Mouse (Mus musculus): ENCODE data around the gene Olfr726.

Gene Olfr726

DNA sequence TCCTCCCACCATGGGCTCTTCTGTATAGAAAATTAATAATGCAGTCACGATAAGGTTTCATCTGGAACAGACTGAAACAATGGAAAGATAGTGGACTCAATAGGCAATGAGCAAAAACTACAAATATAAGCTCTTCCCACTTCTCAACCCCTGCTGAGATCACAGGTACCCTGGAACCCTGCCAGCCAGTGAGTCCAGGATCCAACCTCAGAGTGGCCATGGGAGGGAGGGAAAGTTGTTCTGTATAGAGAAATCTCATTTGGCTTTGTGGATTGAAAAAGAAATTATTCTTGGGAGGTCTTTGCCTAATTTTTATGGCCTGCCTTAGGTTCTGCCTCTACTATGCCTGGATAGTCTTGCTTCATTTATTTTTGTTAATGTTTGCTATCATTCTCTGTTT, at the start of gene Olfr726:
Olfr726 (minus strand) TSS at position 101 of the 400 bp plus-strand sequence.
- no peak for DNase-seq (ENCODE audit: low spot score)

DNA sequence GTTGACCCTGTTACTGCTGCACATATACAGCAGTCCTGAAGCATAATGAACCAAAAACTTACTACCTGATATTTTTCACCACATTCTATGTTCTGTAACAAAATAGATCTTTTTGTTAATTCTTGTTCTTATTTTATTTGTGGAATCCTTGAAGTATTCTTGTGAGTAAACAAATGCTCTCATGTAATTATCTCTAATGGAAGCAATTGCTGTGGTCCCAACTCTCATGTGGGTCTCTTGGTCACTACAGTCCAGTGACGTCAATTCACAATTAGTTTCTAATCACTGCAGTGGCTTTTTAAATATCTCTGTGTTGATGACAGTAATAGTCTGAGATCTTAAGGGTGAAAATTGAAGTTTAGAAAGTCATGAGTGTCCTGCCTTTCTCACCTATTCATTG, 32.1 kb upstream of the Olfr726 start, which contains the start of gene Olfr727:
Olfr727 (plus strand) TSS at position 301 of the 400 bp plus-strand sequence.
- no peak for DNase-seq (ENCODE audit: low spot score)

DNA sequence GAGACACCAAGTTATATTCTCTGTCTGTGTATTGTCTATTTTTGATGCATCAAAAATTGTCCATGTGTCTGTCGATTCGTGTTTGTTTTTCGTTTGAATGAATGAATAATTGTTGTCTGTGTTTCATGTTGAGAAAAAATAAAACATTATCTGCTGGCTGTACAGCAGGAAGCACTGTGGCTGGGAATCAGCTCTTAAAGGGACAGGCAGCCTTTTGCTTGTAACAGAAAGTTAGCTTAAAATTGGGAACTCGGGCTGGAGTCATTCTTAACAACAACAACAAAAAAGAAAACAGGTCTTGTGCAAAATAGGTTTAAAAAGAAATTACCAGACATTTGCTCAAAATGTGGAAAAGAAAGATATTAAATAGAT, 28.0 kb downstream of the Olfr726 start:
- DNase-seq (ENCODE audit: low spot score): no peak

DNA sequence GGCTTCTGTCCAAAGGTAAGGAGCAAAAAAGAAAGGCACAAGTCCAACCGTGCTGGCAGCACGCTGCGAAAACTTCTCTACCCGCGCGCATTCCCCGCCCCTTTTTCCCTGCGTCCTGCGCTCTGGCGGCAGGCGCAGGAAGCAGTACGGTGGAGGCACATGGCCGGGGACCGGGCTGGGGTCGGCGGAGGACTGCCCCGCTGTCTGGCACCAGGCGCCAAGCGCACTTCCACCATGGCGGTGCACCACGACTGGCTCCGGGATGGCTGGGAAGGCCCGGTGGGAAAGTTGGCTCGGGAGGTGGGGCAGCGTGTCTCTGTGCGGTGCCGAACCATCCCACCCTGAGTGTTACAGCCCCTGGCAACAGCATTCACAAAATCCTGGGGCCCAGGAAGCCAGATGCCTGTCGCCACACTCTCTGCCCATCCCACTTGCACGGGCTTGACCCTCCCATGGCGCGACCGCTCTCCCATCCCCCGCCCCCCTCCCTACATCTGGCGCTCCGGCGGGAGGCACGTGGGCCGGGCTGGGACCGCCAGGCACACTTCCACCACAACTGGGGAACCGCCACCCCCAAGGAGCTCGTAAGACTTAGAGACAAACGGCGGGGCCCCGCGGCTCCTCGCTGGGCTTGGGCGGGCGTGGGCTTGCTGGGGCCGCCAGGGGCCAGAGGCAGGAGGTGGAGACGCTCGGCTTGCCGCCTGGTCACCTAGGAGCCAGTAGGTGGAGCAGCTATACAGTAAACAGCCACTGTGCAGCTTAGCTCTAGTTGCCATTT, 28.6 kb downstream of the Olfr726 start:
- DNase-seq (ENCODE audit: low spot score): no peak

DNA sequence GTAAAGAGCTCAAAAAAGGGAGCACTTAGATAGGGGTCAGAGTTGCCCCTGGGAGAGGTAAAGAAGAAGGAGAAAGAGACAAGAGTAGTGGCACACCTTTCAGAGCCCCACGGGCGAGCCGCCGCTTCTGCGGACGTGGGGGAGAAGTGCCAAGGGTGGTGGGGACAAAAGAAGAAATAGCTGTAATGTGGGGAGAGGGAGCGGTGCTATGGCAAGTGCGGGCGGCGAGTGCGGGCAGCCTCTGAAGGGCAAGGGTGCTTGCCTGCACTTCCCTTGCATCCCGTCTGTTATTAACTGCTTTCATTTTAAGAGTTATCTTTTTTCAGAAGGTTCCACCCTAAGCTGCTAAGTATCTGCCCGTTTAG, 29.2 kb downstream of the Olfr726 start:
- no peak for DNase-seq (ENCODE audit: low spot score)

DNA sequence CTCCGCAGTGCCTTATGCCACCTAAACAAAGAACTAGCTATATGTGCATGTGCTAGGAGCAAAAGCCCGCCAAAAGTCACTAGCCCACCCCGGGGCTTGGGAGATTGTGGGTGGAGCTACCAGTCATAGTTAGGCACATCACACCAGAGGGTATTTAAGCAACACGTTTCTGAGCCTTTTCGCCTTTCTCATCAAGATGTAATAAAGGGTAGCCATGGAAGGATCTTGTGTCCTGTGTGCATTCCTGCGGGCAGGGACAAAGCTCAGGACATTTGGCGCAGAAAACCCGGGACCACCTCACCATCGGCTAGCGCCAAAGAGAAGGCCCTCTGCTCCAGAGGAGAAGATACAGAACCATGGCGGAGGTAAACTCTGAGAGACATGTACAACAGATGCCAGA, 29.6 kb downstream of the Olfr726 start:
- DNase-seq (ENCODE audit: low spot score): no peak

DNA sequence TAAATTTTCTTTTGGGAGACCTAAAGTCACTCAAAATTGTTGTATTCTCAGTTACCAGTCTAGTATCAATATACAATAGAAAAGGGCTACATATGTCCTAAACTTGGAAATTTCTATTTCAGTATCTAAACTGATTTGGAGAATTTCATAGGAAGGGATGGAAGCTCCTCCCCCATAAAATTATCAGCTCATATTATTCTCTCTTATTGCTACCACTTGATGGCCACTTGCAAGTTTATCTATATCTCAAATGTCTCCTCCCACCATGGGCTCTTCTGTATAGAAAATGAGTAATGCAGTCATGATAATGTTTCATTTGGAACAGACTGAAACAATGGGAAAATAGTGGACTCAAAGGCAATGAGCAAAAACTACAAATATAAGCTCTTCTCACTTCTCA, 50.5 kb downstream of the Olfr726 start, which contains the start of gene Olfr725:
Olfr725 (minus strand) TSS at position 101 of the 400 bp plus-strand sequence.
- DNase-seq (ENCODE audit: low spot score): no peak
